Mouse (Mus musculus) MEL (cell line): Measurements from ENCODE around the gene Uqcc3. TPM values are rescaled to one million over a fixed set of nuclear protein-coding genes. Genes with fewer than 3 reads are reported as not detected.

Experiments used
- DNase-seq: peaks from one replicate; pipeline ENCODE4 v3.0.0; 2011; ENCODE audit warnings: low read depth, low spot score
- H3K27ac ChIP-seq: 2 replicates; pipeline ENCODE4 v1.5.1; 2012; ENCODE audit warnings: low read depth, mild to moderate bottlenecking, control low read depth, low read length, moderate library complexity; ENCODE audit not compliant: control insufficient read depth
- H3K27me3 ChIP-seq, 2 experiments: fragments of 150-350 bp in 1 of 2; sonication (generic) in 1 of 2; 2 replicates each; pipeline ENCODE4 v1.6.1; 2012; ENCODE audit warnings: low read length in 2 of 2, mild to moderate bottlenecking in 2 of 2, improper control_type of control experiment in 1 of 2, moderate library complexity in 1 of 2; ENCODE audit not compliant: insufficient read depth in 2 of 2, control insufficient read depth in 1 of 2
- H3K36me3 ChIP-seq, 2 experiments: 2 replicates each; pipeline ENCODE4 v1.6.1; 2012 to 2014; ENCODE audit warnings: low read length in 2 of 2, improper control_type of control experiment in 1 of 2, inconsistent platforms in 1 of 2, mild to moderate bottlenecking in 1 of 2; ENCODE audit not compliant: insufficient read depth in 2 of 2, control insufficient read depth in 1 of 2
- H3K4me1 ChIP-seq, 2 experiments: fragments of 150-350 bp in 1 of 2; sonication (generic) in 1 of 2; 2 replicates each; pipeline ENCODE4 v1.6.1; 2012; ENCODE audit warnings: low read length in 2 of 2, improper control_type of control experiment in 1 of 2, mild to moderate bottlenecking in 1 of 2; ENCODE audit not compliant: insufficient read depth in 2 of 2, control insufficient read depth in 1 of 2
- H3K4me3 ChIP-seq, 2 experiments: fragments of 150-350 bp in 1 of 2; sonication (generic) in 1 of 2; 2 replicates each; pipeline ENCODE4 v1.5.1; 2012; ENCODE audit warnings: low read depth in 2 of 2, low read length in 2 of 2, mild to moderate bottlenecking in 2 of 2, moderate library complexity in 2 of 2, control low read depth in 1 of 2, improper control_type of control experiment in 1 of 2; ENCODE audit not compliant: control insufficient read depth in 1 of 2, insufficient read depth in 1 of 2
- H3K79me2 ChIP-seq: 2 replicates; pipeline ENCODE4 v1.6.1; 2012; ENCODE audit warnings: mild to moderate bottlenecking, low read length, moderate library complexity; ENCODE audit not compliant: control insufficient read depth, poor library complexity, insufficient read depth
- H3K9ac ChIP-seq: 2 replicates; pipeline ENCODE4 v1.6.1; 2012; ENCODE audit warnings: low read depth, mild to moderate bottlenecking, control low read depth, low read length, moderate library complexity; ENCODE audit not compliant: control insufficient read depth, poor library complexity, severe bottlenecking
- H3K9me3 ChIP-seq: fragments of 150-350 bp; sonication (generic); replicated peaks from 2 replicates; pipeline ENCODE4 v1.6.1; 2012; ENCODE audit warnings: mild to moderate bottlenecking, low read length, improper control_type of control experiment, moderate library complexity; ENCODE audit not compliant: insufficient read depth
- E2F4 ChIP-seq: IDR thresholded peaks from 2 replicates; pipeline ENCODE4 v1.6.1; 2011; ENCODE audit warnings: low read depth, low read length, improper control_type of control experiment, borderline replicate concordance
- JUND ChIP-seq: IDR thresholded peaks from 2 replicates; pipeline ENCODE4 v1.6.1; 2011; ENCODE audit warnings: low read depth, mild to moderate bottlenecking, improper control_type of control experiment, low read length
- KAT2A ChIP-seq: conservative IDR thresholded peaks from 2 replicates; pipeline ENCODE4 v1.6.1; 2012; ENCODE audit warnings: low read depth, low read length, improper control_type of control experiment, inconsistent platforms
- MAFK ChIP-seq: IDR thresholded peaks from 2 replicates; pipeline ENCODE4 v1.6.1; 2011; ENCODE audit warnings: low read depth, mild to moderate bottlenecking, low read length, improper control_type of control experiment, borderline replicate concordance
- MXI1 ChIP-seq: IDR thresholded peaks from 2 replicates; pipeline ENCODE4 v1.6.1; 2011; ENCODE audit warnings: mild to moderate bottlenecking, low read depth, low read length, improper control_type of control experiment
- MYB ChIP-seq: IDR thresholded peaks from 2 replicates; pipeline ENCODE4 v1.6.1; 2011; ENCODE audit warnings: mild to moderate bottlenecking, low read depth, low read length, improper control_type of control experiment
- MYC ChIP-seq: IDR thresholded peaks from 2 replicates; pipeline ENCODE4 v1.6.1; 2011; ENCODE audit warnings: low read depth, mild to moderate bottlenecking, low read length, improper control_type of control experiment, moderate library complexity
- NRF1 ChIP-seq: IDR thresholded peaks from 2 replicates; pipeline ENCODE4 v1.6.1; 2014; ENCODE audit warnings: low read depth, mild to moderate bottlenecking, inconsistent platforms, low read length, improper control_type of control experiment, moderate library complexity; ENCODE audit not compliant: poor library complexity, insufficient read depth, severe bottlenecking
- POLR2A ChIP-seq, 2 experiments: IDR thresholded peaks; 2 replicates each; pipeline ENCODE4 v1.6.1; 2011 to 2012; ENCODE audit warnings: low read length in 2 of 2, mild to moderate bottlenecking in 2 of 2, control low read depth in 1 of 2, improper control_type of control experiment in 1 of 2, low read depth in 1 of 2, moderate library complexity in 1 of 2; ENCODE audit not compliant: control insufficient read depth in 1 of 2, insufficient read depth in 1 of 2, poor library complexity in 1 of 2
- RAD21 ChIP-seq: IDR thresholded peaks from 2 replicates; pipeline ENCODE4 v1.6.1; 2011; ENCODE audit warnings: mild to moderate bottlenecking, low read depth, low read length, improper control_type of control experiment
- SMC3 ChIP-seq: IDR thresholded peaks from 2 replicates; pipeline ENCODE4 v1.6.1; 2011; ENCODE audit warnings: low read depth, low read length, improper control_type of control experiment
- TAL1 ChIP-seq: IDR thresholded peaks from 2 replicates; pipeline ENCODE4 v1.6.1; 2012; ENCODE audit warnings: mild to moderate bottlenecking, inconsistent platforms, low read length, moderate library complexity, mixed read lengths
- TBP ChIP-seq: IDR thresholded peaks from 2 replicates; pipeline ENCODE4 v1.8.0; 2011; ENCODE audit warnings: low read depth, low read length, improper control_type of control experiment
- UBTF ChIP-seq: IDR thresholded peaks from 2 replicates; pipeline ENCODE4 v1.6.1; 2012; ENCODE audit warnings: low read depth, mild to moderate bottlenecking, inconsistent platforms, low read length, improper control_type of control experiment, moderate library complexity, borderline replicate concordance; ENCODE audit not compliant: insufficient read depth
- USF1 ChIP-seq: IDR thresholded peaks from 2 replicates; pipeline ENCODE4 v1.6.1; 2014; ENCODE audit warnings: low read depth, mild to moderate bottlenecking, inconsistent platforms, low read length, improper control_type of control experiment, moderate library complexity
- USF2 ChIP-seq, 2 experiments: IDR thresholded peaks; 2 replicates each; pipeline ENCODE4 v1.6.1; 2011 to 2012; ENCODE audit warnings: improper control_type of control experiment in 2 of 2, low read length in 2 of 2, borderline replicate concordance in 1 of 2, inconsistent platforms in 1 of 2, low read depth in 1 of 2, mild to moderate bottlenecking in 1 of 2; ENCODE audit not compliant: insufficient read depth in 1 of 2
- ZC3H11A ChIP-seq: IDR thresholded peaks from 2 replicates; pipeline ENCODE4 v1.6.1; 2012; ENCODE audit warnings: low read depth, mild to moderate bottlenecking, inconsistent platforms, low read length, improper control_type of control experiment
- ZMIZ1 ChIP-seq: IDR thresholded peaks from 2 replicates; pipeline ENCODE4 v1.6.1; 2012; ENCODE audit warnings: low read depth, mild to moderate bottlenecking, inconsistent platforms, low read length, improper control_type of control experiment, moderate library complexity
- ZNF384 ChIP-seq: IDR thresholded peaks from 2 replicates; pipeline ENCODE4 v1.6.1; 2012; ENCODE audit warnings: low read depth, mild to moderate bottlenecking, inconsistent platforms, low read length, improper control_type of control experiment
- polyA plus RNA-seq, 2 experiments: library from polyadenylated mRNA; stranded (reverse) in 1 of 2; unstranded in 1 of 2; fragments of >175 nt in 1 of 2; fragments of >200 nt in 1 of 2; gene quantifications; 2 replicates each; pipeline versions ENCODE4 v1.2.1 to v1.2.4; 2012; ENCODE audit warnings: low replicate concordance in 2 of 2, low read depth in 1 of 2; ENCODE audit not compliant: insufficient read length in 2 of 2, insufficient read depth in 1 of 2, missing spikeins in 1 of 2
- total RNA-seq: library from RNA; depleted of rRNA; stranded (reverse); fragments of 300-350 nt; gene quantifications from 2 replicates; pipeline ENCODE4 v1.2.3, GENCODE M21; 2012

Gene Uqcc3
- total and polyA plus RNA-seq, 3 experiments: 49.4 to 55.0 TPM; not detected in 1

- Histone ChIP-seq H3K36me3 (no peaks in the 10 kb centered on the region), H3K4me1 (no peaks in the 10 kb centered on the region), H3K79me2 (no peaks in the 10 kb centered on the region), H3K27me3 (no peaks in the 10 kb centered on the region), H3K4me3 (no peak overlapping the region), H3K9me3 (no peaks in the 10 kb centered on the region), H3K9ac (no peak overlapping the region), H3K27ac (no peak overlapping the region)
- no peak for DNase-seq
- TF ChIP-seq MYC (no peak), USF2 (IDR thresholded peaks at IDR 0.05; ENCODE audit: borderline replicate concordance in 1 of 2, insufficient read depth in 1 of 2, low read depth in 1 of 2, low read length in 2 of 2) (no peak), SMC3 (no peak), RAD21 (no peak), POLR2A (IDR thresholded peaks at IDR 0.05; ENCODE audit: control insufficient read depth in 1 of 2, insufficient read depth in 1 of 2, low read depth in 1 of 2, low read length in 2 of 2, poor library complexity in 1 of 2) (no peak), MXI1 (no peak), ZC3H11A (no peak), KAT2A (no peak), TAL1 (no peak), ZNF384 (no peak), ZMIZ1 (no peak), E2F4 (no peak), USF1 (no peak), TBP (no peak), UBTF (no peak), MYB (no peak), NRF1 (no peak), MAFK (no peak), JUND (no peak)
Measured at GRCm38 (mm10) chr19:8852236-8852928, 28.3 kb downstream of the Uqcc3 start.

- no peaks in the 10 kb centered on the region for H3K79me2 ChIP-seq
- no peaks in the 10 kb centered on the region; a peak in 1 of 4 replicates for H3K36me3 ChIP-seq
- H3K4me1 ChIP-seq: no peaks in the 10 kb centered on the region
- no peak overlapping the region for H3K9ac ChIP-seq
- no peaks in the 10 kb centered on the region for H3K27me3 ChIP-seq
- no peak overlapping the region for H3K4me3 ChIP-seq
- TF ChIP-seq UBTF: no peak
- no peak for DNase-seq
- H3K27ac ChIP-seq: no peak overlapping the region
- no peaks in the 10 kb centered on the region for H3K9me3 ChIP-seq
Measured at GRCm38 (mm10) chr19:8851639-8852038, 29.1 kb downstream of the Uqcc3 start.
